Mouse (Mus musculus): Measurements from ENCODE around the gene Zdhhc7.

DNA sequence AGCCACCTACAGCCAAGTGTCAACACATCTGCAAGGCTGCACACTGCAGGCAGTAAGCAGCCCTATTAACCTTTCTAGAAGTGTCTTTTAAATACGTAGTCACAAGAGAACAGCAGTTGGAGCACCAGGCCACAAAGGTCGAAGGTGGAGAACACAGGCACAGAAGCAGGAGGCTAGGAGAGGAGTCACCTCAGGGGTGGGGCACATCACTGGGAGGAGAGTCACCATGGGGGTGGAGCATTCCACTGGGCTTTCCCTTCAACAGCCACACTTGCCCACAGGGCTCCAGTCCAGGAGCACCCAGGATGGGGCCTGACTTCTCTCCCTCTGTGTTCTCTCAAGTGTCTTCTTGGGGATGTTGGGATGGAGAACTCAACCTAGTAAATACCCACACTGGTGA lies 4.8 kb downstream of the Zdhhc7 start:
- TF ChIP-seq CTCF (IDR thresholded peaks at IDR 0.05; ENCODE audit: control insufficient read depth, insufficient read depth, insufficient read length) (no peak), MAX (IDR thresholded peaks at IDR 0.05) (no peak), USF1 (IDR thresholded peaks at IDR 0.05; ENCODE audit: low read depth) (no peak), CEBPB (IDR thresholded peaks at IDR 0.05; ENCODE audit: low read depth) (no peak), MYOD1 (IDR thresholded peaks at IDR 0.05; ENCODE audit: control insufficient read depth, insufficient read length, low read depth) (no peak)
